Mouse (Mus musculus): ENCODE measurements around the gene Gm45208. TPM values are rescaled to one million over a fixed set of nuclear protein-coding genes. Genes with fewer than 3 reads are reported as not detected.

Gm45208 gene
- total and polyA plus RNA-seq, 3 experiments: 0.44 to 1.1 TPM; not detected in 1

GRCm38 (mm10) chrX:7678986-7679385 is 43.1 kb upstream of the Gm45208 start:
- H3K9me3 ChIP-seq (replicated peaks): no peaks in the 10 kb centered on the region
- peaks cover 4% of the 10 kb centered on the region; the same call in 1 of the 2 replicates for H3K27me3 ChIP-seq (ENCODE audit: insufficient read depth, low read length)
- TF ChIP-seq CTCF (IDR thresholded peaks at IDR 0.05; ENCODE audit: low read depth, low read length) (no peak), GATA1 (IDR thresholded peaks at IDR 0.05; ENCODE audit: borderline replicate concordance, low read length) (no peak), TAL1 (conservative IDR thresholded peaks at IDR 0.05; ENCODE audit: low read depth, low read length) (no peak), POLR2AphosphoS5 (IDR thresholded peaks at IDR 0.05; ENCODE audit: insufficient replicate concordance, low read depth, low read length) (no peak), GATA2 (IDR thresholded peaks at IDR 0.05; ENCODE audit: borderline replicate concordance, low read depth, low read length) (no peak)
- H3K4me3 ChIP-seq (ENCODE audit: low read depth, low read length): no peak overlapping the region
- no peak for ATAC-seq (ENCODE audit: extremely low read depth, insufficient number of reproducible peaks, low FRiP score, poor library complexity, severe bottlenecking)
- H3K36me3 ChIP-seq (replicated peaks): no peaks in the 10 kb centered on the region
- DNase-seq (ENCODE audit: low spot score): no peak
- peaks cover 24% of the 10 kb centered on the region for H3K4me1 ChIP-seq (ENCODE audit: insufficient read depth, low read depth, low read length)

- Histone ChIP-seq H3K27me3 (ENCODE audit: insufficient read depth, low read length) (peaks cover 4% of the 10 kb centered on the region), H3K36me3 (replicated peaks) (no peaks in the 10 kb centered on the region)
- peak; percentile 60 for DNase-seq (ENCODE audit: low spot score)
Measured at GRCm38 (mm10) chrX:7679405-7680056, 42.5 kb upstream of the Gm45208 start.

GRCm38 (mm10) chrX:7680057-7680412 is 42.0 kb upstream of the Gm45208 start:
- Histone ChIP-seq H3K27me3 (ENCODE audit: insufficient read depth, low read length) (peaks cover 7% of the 10 kb centered on the region), H3K4me3 (ENCODE audit: low read depth, low read length) (peak overlapping the region; percentile 30; the same call in 1 of the 2 replicates), H3K36me3 (replicated peaks) (no peaks in the 10 kb centered on the region), H3K9me3 (replicated peaks) (no peaks in the 10 kb centered on the region), H3K4me1 (ENCODE audit: insufficient read depth, low read depth, low read length) (peaks cover 14% of the 10 kb centered on the region)
- no peak for DNase-seq (ENCODE audit: low spot score)
- ATAC-seq (ENCODE audit: extremely low read depth, insufficient number of reproducible peaks, low FRiP score, poor library complexity, severe bottlenecking): no peak
- TF ChIP-seq GATA2 (IDR thresholded peaks at IDR 0.05; ENCODE audit: borderline replicate concordance, low read depth, low read length): no peak
- TF ChIP-seq GATA1 (IDR thresholded peaks at IDR 0.05; ENCODE audit: borderline replicate concordance, low read length): no peak
- no peak for TF ChIP-seq TAL1 (conservative IDR thresholded peaks at IDR 0.05; ENCODE audit: low read depth, low read length)
- no peak for TF ChIP-seq CTCF (IDR thresholded peaks at IDR 0.05; ENCODE audit: low read depth, low read length)
- TF ChIP-seq POLR2AphosphoS5 (IDR thresholded peaks at IDR 0.05; ENCODE audit: insufficient replicate concordance, low read depth, low read length): no peak

More at GRCm38 (mm10) chrX:7679405-7680056, 42.5 kb upstream of the Gm45208 start:
- Histone ChIP-seq H3K4me3 (ENCODE audit: low read depth, low read length) (peak overlapping the region; percentile 30; the same call in 1 of the 2 replicates), H3K9me3 (replicated peaks) (no peaks in the 10 kb centered on the region), H3K4me1 (ENCODE audit: insufficient read depth, low read depth, low read length) (peaks cover 19% of the 10 kb centered on the region)
- TF ChIP-seq TAL1 (conservative IDR thresholded peaks at IDR 0.05; ENCODE audit: low read depth, low read length): no peak
- TF ChIP-seq CTCF (IDR thresholded peaks at IDR 0.05; ENCODE audit: low read depth, low read length): peak; percentile 55
- ATAC-seq (ENCODE audit: extremely low read depth, insufficient number of reproducible peaks, low FRiP score, poor library complexity, severe bottlenecking): peak; percentile 73

- TF ChIP-seq POLR2AphosphoS5 (IDR thresholded peaks at IDR 0.05; ENCODE audit: insufficient replicate concordance, low read depth, low read length): no peak
- TF ChIP-seq TAL1 (conservative IDR thresholded peaks at IDR 0.05; ENCODE audit: low read depth, low read length): no peak
- TF ChIP-seq CTCF (IDR thresholded peaks at IDR 0.05; ENCODE audit: low read depth, low read length): no peak
- no peak for TF ChIP-seq GATA2 (IDR thresholded peaks at IDR 0.05; ENCODE audit: borderline replicate concordance, low read depth, low read length)
- TF ChIP-seq GATA1 (IDR thresholded peaks at IDR 0.05; ENCODE audit: borderline replicate concordance, low read length): no peak
- DNase-seq (ENCODE audit: low spot score) (no peak), ATAC-seq (ENCODE audit: extremely low read depth, insufficient number of reproducible peaks, low FRiP score, poor library complexity, severe bottlenecking) (no peak)
- H3K36me3 ChIP-seq (replicated peaks): no peaks in the 10 kb centered on the region
- H3K27me3 ChIP-seq (ENCODE audit: insufficient read depth, low read length): peaks cover 7% of the 10 kb centered on the region
- peaks cover 7% of the 10 kb centered on the region for H3K4me1 ChIP-seq (ENCODE audit: insufficient read depth, low read depth, low read length)
- H3K9me3 ChIP-seq (replicated peaks): no peaks in the 10 kb centered on the region
- no peak within 1 kb of the TSS for H3K4me3 ChIP-seq (ENCODE audit: low read depth, low read length)
Measured at GRCm38 (mm10) chrX:7680864-7681263, 41.2 kb upstream of the Gm45208 start, which contains the start of gene Magix. Magix (minus strand) TSS chrX:7681251.

- Histone ChIP-seq H3K4me1 (ENCODE audit: insufficient read depth, low read depth, low read length) (peaks cover 2% of the 10 kb centered on the region; the same call in 1 of the 2 replicates), H3K4me3 (ENCODE audit: low read depth, low read length) (no peak overlapping the region), H3K9me3 (replicated peaks) (no peaks in the 10 kb centered on the region), H3K27me3 (ENCODE audit: insufficient read depth, low read length) (peaks cover 24% of the 10 kb centered on the region), H3K36me3 (replicated peaks) (no peaks in the 10 kb centered on the region)
- TF ChIP-seq GATA1 (IDR thresholded peaks at IDR 0.05; ENCODE audit: borderline replicate concordance, low read length) (no peak), CTCF (IDR thresholded peaks at IDR 0.05; ENCODE audit: low read depth, low read length) (no peak), TAL1 (conservative IDR thresholded peaks at IDR 0.05; ENCODE audit: low read depth, low read length) (no peak), GATA2 (IDR thresholded peaks at IDR 0.05; ENCODE audit: borderline replicate concordance, low read depth, low read length) (no peak), POLR2AphosphoS5 (IDR thresholded peaks at IDR 0.05; ENCODE audit: insufficient replicate concordance, low read depth, low read length) (no peak)
- ATAC-seq (ENCODE audit: extremely low read depth, insufficient number of reproducible peaks, low FRiP score, poor library complexity, severe bottlenecking): no peak
- no peak for DNase-seq (ENCODE audit: low spot score)
Measured at GRCm38 (mm10) chrX:7688321-7688720, 33.7 kb upstream of the Gm45208 start.

- no peaks in the 10 kb centered on the region for H3K36me3 ChIP-seq (replicated peaks)
- H3K27me3 ChIP-seq (ENCODE audit: insufficient read depth, low read length): peaks cover 20% of the 10 kb centered on the region
- DNase-seq (ENCODE audit: low spot score) (no peak), ATAC-seq (ENCODE audit: extremely low read depth, insufficient number of reproducible peaks, low FRiP score, poor library complexity, severe bottlenecking) (no peak)
- no peak overlapping the region for H3K4me3 ChIP-seq (ENCODE audit: low read depth, low read length)
- peaks cover 2% of the 10 kb centered on the region; the same call in 1 of the 2 replicates for H3K4me1 ChIP-seq (ENCODE audit: insufficient read depth, low read depth, low read length)
- TF ChIP-seq GATA1 (IDR thresholded peaks at IDR 0.05; ENCODE audit: borderline replicate concordance, low read length) (no peak), CTCF (IDR thresholded peaks at IDR 0.05; ENCODE audit: low read depth, low read length) (no peak), GATA2 (IDR thresholded peaks at IDR 0.05; ENCODE audit: borderline replicate concordance, low read depth, low read length) (no peak), TAL1 (conservative IDR thresholded peaks at IDR 0.05; ENCODE audit: low read depth, low read length) (no peak), POLR2AphosphoS5 (IDR thresholded peaks at IDR 0.05; ENCODE audit: insufficient replicate concordance, low read depth, low read length) (no peak)
- no peaks in the 10 kb centered on the region for H3K9me3 ChIP-seq (replicated peaks)
Measured at GRCm38 (mm10) chrX:7690486-7690885, 31.6 kb upstream of the Gm45208 start.

Data from G1E (cell line).